ENCODE assay signal across 17 mouse cellular contexts in the genomic region with DNA sequence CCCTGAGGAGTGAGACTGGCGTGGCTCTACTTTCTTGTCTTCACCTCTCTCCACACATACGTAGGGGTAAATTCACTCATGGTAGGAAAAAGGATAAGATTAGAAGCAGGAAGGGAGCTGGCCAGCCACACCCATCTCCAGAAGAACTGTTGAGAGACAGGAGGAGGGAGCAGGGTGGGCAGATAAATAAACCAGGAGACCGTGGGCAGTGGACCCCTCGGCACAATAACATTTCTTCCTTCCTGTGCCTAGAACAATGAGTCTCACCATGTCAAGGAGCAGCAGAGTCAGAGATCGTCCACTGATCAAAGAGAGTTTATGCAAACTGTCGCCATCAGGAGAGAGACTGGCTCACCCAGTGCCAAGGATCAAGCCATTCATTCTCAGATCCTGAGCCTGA. TPM values are rescaled to one million over a fixed set of nuclear protein-coding genes. Genes with fewer than 3 reads are reported as not detected.
DNase-seq lines count a peak whose midpoint lies in the region; ATAC-seq and TF ChIP-seq lines count a peak whose summit lies in the region.
"Had no signal": no experiment of that assay in that cellular context is flagged by ENCODE, and none has a peak within 500 bp of the region (broad histone marks: within the 10 kb centered on the region; RNA-seq: fewer than 3 reads in every experiment).

No protein-coding gene starts in this region.

- no peak overlapping the region for H3K4me2 ChIP-seq in heart, embryonic 12.5 days
- no peak overlapping the region for H3K4me2 ChIP-seq in lung, embryonic 14.5 days
- H3K4me2 ChIP-seq: embryonic facial prominence, embryonic 13.5 days; hindbrain, embryonic 15.5 days had no signal

- no peak for DNase-seq in heart, postnatal 10 days
- peak; percentile 51 for DNase-seq in lung, embryonic 14.5 days
- peak; percentile 51 to 71 for DNase-seq in lung, postnatal 4 days
- no peak for DNase-seq in spleen, adult 18-20 months
- DNase-seq in left cerebral cortex, adult 11 months (ENCODE audit: low spot score) = no peak
- DNase-seq: adrenal gland, postnatal 10 days; cerebellum, adult 2 months; kidney, adult 2 months; layer of hippocampus, postnatal 36 days; left cerebral cortex, postnatal 4 days; right cerebral cortex, adult 18-20 months; thymus, postnatal 25 days had no signal

- no peaks in the 10 kb centered on the region for H3K9me3 ChIP-seq in heart, embryonic 12.5 days (replicated peaks)
- peaks cover 7% of the 10 kb centered on the region for H3K9me3 ChIP-seq in megakaryocyte, embryonic 14.5 days
- H3K9me3 ChIP-seq in lung, embryonic 14.5 days (ENCODE audit: low read depth, low read length) = no peaks in the 10 kb centered on the region
- H3K9me3 ChIP-seq: embryonic facial prominence, embryonic 13.5 days; hindbrain, embryonic 15.5 days had no signal

- H3K27me3 ChIP-seq in heart, embryonic 12.5 days (replicated peaks) = no peaks in the 10 kb centered on the region
- H3K27me3 ChIP-seq in megakaryocyte, embryonic 14.5 days (replicated peaks) = no peaks in the 10 kb centered on the region
- H3K27me3 ChIP-seq in lung, embryonic 14.5 days (ENCODE audit: insufficient read depth, low read length) = no peaks in the 10 kb centered on the region
- H3K27me3 ChIP-seq: embryonic facial prominence, embryonic 13.5 days; hindbrain, embryonic 15.5 days had no signal

- H3K36me3 ChIP-seq in heart, embryonic 12.5 days = no peaks in the 10 kb centered on the region
- H3K36me3 ChIP-seq in megakaryocyte, embryonic 14.5 days (replicated peaks; ENCODE audit: low read length) = no peaks in the 10 kb centered on the region
- H3K36me3 ChIP-seq in lung, embryonic 14.5 days (ENCODE audit: insufficient read depth) = no peaks in the 10 kb centered on the region
- H3K36me3 ChIP-seq: embryonic facial prominence, embryonic 13.5 days; hindbrain, embryonic 15.5 days had no signal

- H3K4me3 ChIP-seq in heart, embryonic 12.5 days = no peak overlapping the region
- peak overlapping the region; percentile 46 for H3K4me3 ChIP-seq in megakaryocyte, embryonic 14.5 days (replicated peaks)
- H3K4me3 ChIP-seq in lung, embryonic 14.5 days (ENCODE audit: low read depth, low read length) = no peak overlapping the region
- H3K4me3 ChIP-seq: embryonic facial prominence, embryonic 13.5 days; hindbrain, embryonic 15.5 days had no signal

- TF ChIP-seq CTCF in lung, embryonic 14.5 days (IDR thresholded peaks at IDR 0.05; ENCODE audit: low read depth) = no peak

- 0 out of 2 replicates have a peak overlapping the region, but pooled peaks have one; percentile 36 for H3K27ac ChIP-seq in heart, embryonic 12.5 days (ENCODE audit: poor library complexity, severe bottlenecking)
- H3K27ac ChIP-seq in lung, embryonic 14.5 days (ENCODE audit: low read depth) = 0 out of 2 replicates have a peak overlapping the region, but pooled peaks have one; percentile 32
- H3K27ac ChIP-seq: embryonic facial prominence, embryonic 13.5 days; hindbrain, embryonic 15.5 days had no signal

- intact Hi-C loops in heart, postnatal 10 days (cut with DNase I) = no loop called here

- ATAC-seq in heart, embryonic 12.5 days (ENCODE audit: insufficient number of reproducible peaks, low FRiP score) = peak; percentile 22; the same call in 1 of the 2 replicates
- ATAC-seq in megakaryocyte, adult 5-6 weeks (ENCODE audit: poor library complexity, severe bottlenecking) = no peak
- ATAC-seq in lung, embryonic 14.5 days (ENCODE audit: insufficient read depth) = peak; percentile 64

- 14% methylated on average over 6 of the region's 6 CpGs for WGBS in heart, embryonic 12.5 days
- WGBS in lung, embryonic 14.5 days = 27% methylated on average over 6 of the region's 6 CpGs

- peaks cover 8% of the 10 kb centered on the region; the same call in 1 of the 2 replicates for H3K4me1 ChIP-seq in heart, embryonic 12.5 days (replicated peaks)
- peaks cover 45% of the 10 kb centered on the region for H3K4me1 ChIP-seq in megakaryocyte, embryonic 14.5 days
- no peaks in the 10 kb centered on the region for H3K4me1 ChIP-seq in lung, embryonic 14.5 days (ENCODE audit: insufficient read depth)
- H3K4me1 ChIP-seq: embryonic facial prominence, embryonic 13.5 days; hindbrain, embryonic 15.5 days had no signal

- no peak overlapping the region for H3K9ac ChIP-seq in heart, embryonic 12.5 days
- H3K9ac ChIP-seq in lung, embryonic 14.5 days = no peak overlapping the region
- H3K9ac ChIP-seq: embryonic facial prominence, embryonic 13.5 days; hindbrain, embryonic 15.5 days had no signal

RNA-seq across cellular contexts. Expression of a gene that starts 46.8 kb away (rescaled TPM):
- 27.3 and 28.6 TPM in 2 replicates for polyA plus RNA-seq in heart, embryonic 12.5 days (2016; fragmentation: Nextera tagmentation; extraction: Ambion mirVana)
- 100 to 1,000 TPM; 163 to 201 TPM for total RNA-seq in heart, postnatal 10 days (2021)
- polyA plus RNA-seq in megakaryocyte, embryonic 14.5 days (2012; ENCODE audit: insufficient read depth, low replicate concordance) = 1.2 TPM in 1 of 2 replicates, not detected in the other
- total RNA-seq in megakaryocyte, adult 5-6 weeks (2015) = 48.5 and 49.1 TPM in 2 replicates
- 61.8 and 65.4 TPM in 2 replicates for total RNA-seq in megakaryocyte, adult 5-6 weeks (2017)
- polyA plus RNA-seq in lung, embryonic 14.5 days (2014; fragmentation: Nextera tagmentation; extraction: Ambion mirVana) = 33.7 and 34.4 TPM in 2 replicates

Comparison
In these comparisons a context has a peak if more than half of its experiments do, and no peak if none do; other contexts are left out.
1. DNase-seq: peak in lung, embryonic 14.5 days (single experiment) and lung, postnatal 4 days (2 of 2); none in heart, postnatal 10 days (0 of 2), spleen, adult 18-20 months (0 of 2) and left cerebral cortex, adult 11 months (single experiment).
2. RNA of a gene that starts 46.8 kb away (polyA plus RNA-seq): 33.7 to 34.4 TPM in lung, embryonic 14.5 days and 27.3 to 28.6 TPM in heart, embryonic 12.5 days; 1.2 TPM in megakaryocyte, embryonic 14.5 days; every median in the first group is over 10 times any median in the second.